Mouse (Mus musculus) embryonic facial prominence, embryonic 14.5 days (tissue): ENCODE results near the gene Zfp503. TPM values are rescaled to one million over a fixed set of nuclear protein-coding genes. Genes with fewer than 3 reads are reported as not detected.
A peak's percentile ranks its signal among the peaks of the same experiment; 100 is the strongest.

ENCODE experiments used
- ATAC-seq: fragments of 200-750 bp; cut with Nextera tagmentation; 2 replicates; pipeline ENCODE4 v1.8.0; 2017; ENCODE audit warnings: low read depth, moderate number of reproducible peaks, moderate TSS enrichment
- DNase-seq: peaks from one replicate; pipeline ENCODE4 v3.0.0-alpha.2; 2015; ENCODE audit warnings: low spot score
- H3K27ac ChIP-seq: fragments of 300-500 bp; sonication (generic); replicated peaks from 2 replicates; pipeline ENCODE4 v1.5.1; 2014; ENCODE audit warnings: low read depth, mild to moderate bottlenecking, low read length, moderate library complexity
- H3K27me3 ChIP-seq: fragments of 300-500 bp; sonication (generic); replicated peaks from 2 replicates; pipeline ENCODE4 v1.6.1; 2014; ENCODE audit warnings: low read length; ENCODE audit not compliant: control insufficient read depth, insufficient read depth
- H3K36me3 ChIP-seq: fragments of 300-500 bp; sonication (generic); 2 replicates; pipeline ENCODE4 v1.6.1; 2014; ENCODE audit warnings: low read length, mixed read lengths; ENCODE audit not compliant: control insufficient read depth, insufficient read depth
- H3K4me1 ChIP-seq: fragments of 300-500 bp; sonication (generic); 2 replicates; pipeline ENCODE4 v1.6.1; 2014; ENCODE audit warnings: antibody characterized with exemption, low read length; ENCODE audit not compliant: control insufficient read depth, insufficient read depth
- H3K4me2 ChIP-seq: fragments of 300-500 bp; sonication (generic); 2 replicates; pipeline ENCODE4 v1.6.1; 2014; ENCODE audit warnings: low read depth, mild to moderate bottlenecking, low read length, moderate library complexity, mixed read lengths
- H3K4me3 ChIP-seq: fragments of 300-500 bp; sonication (generic); 2 replicates; pipeline ENCODE4 v1.5.1; 2014; ENCODE audit warnings: low read depth, mild to moderate bottlenecking, low read length
- H3K9ac ChIP-seq: fragments of 300-500 bp; sonication (generic); 2 replicates; pipeline ENCODE4 v1.6.1; 2014; ENCODE audit warnings: low read depth, mild to moderate bottlenecking, low read length, moderate library complexity, mixed read lengths
- H3K9me3 ChIP-seq: fragments of 300-500 bp; sonication (generic); 2 replicates; pipeline ENCODE4 v1.6.1; 2016; ENCODE audit warnings: low read length; ENCODE audit not compliant: control insufficient read depth
- WGBS: fragments of 180-500 bp; shearing (Covaris S2); extraction: QIAGEN DNeasy Blood & Tissue Kit; methylation state at CpG from one replicate; pipeline ENCODE4 v1.1.7; 2014; 5-methylcytosine and 5-hydroxymethylcytosine counted together
- polyA plus RNA-seq: library from polyadenylated mRNA; unstranded; fragments of >200 nt; fragmentation: Nextera tagmentation; extraction: Ambion mirVana; gene quantifications from 2 replicates; pipeline ENCODE4 v1.2.1, GENCODE M21; 2014

The Zfp503 gene
- polyA plus RNA-seq, 1 experiment from 2014 or later = 10.6 TPM

GRCm38 (mm10) chr14:21984757-21985425 is 4.5 kb downstream of the Zfp503 start:
- WGBS = 5% methylated on average over 42 of the region's 49 CpGs
- Histone ChIP-seq H3K9me3 (no peaks in the 10 kb centered on the region), H3K4me2 (peak overlapping the region; percentile 81), H3K9ac (peak overlapping the region; percentile 96), H3K4me1 (peaks cover 13% of the 10 kb centered on the region; the same call in 1 of the 2 replicates), H3K36me3 (peaks cover 35% of the 10 kb centered on the region), H3K27ac (peak overlapping the region; percentile 98), H3K4me3 (peak overlapping the region; percentile 84), H3K27me3 (peaks cover 3% of the 10 kb centered on the region; the same call in 1 of the 2 replicates)
- ATAC-seq (no peak), DNase-seq (no peak)

GRCm38 (mm10) chr14:21983950-21984730 is 5.3 kb downstream of the Zfp503 start:
- no peak for ATAC-seq
- H3K9me3 ChIP-seq = no peaks in the 10 kb centered on the region
- peaks cover 3% of the 10 kb centered on the region; the same call in 1 of the 2 replicates for H3K27me3 ChIP-seq
- H3K4me3 ChIP-seq = peak overlapping the region; percentile 84
- peak overlapping the region; percentile 81 for H3K4me2 ChIP-seq
- WGBS = 10% methylated on average over 18 of the region's 18 CpGs
- H3K4me1 ChIP-seq = peaks cover 13% of the 10 kb centered on the region; the same call in 1 of the 2 replicates
- peak overlapping the region; percentile 96 for H3K9ac ChIP-seq
- H3K36me3 ChIP-seq = peaks cover 35% of the 10 kb centered on the region
- no peak for DNase-seq
- peak overlapping the region; percentile 98 for H3K27ac ChIP-seq

GRCm38 (mm10) chr14:21983311-21983949 is 6.0 kb downstream of the Zfp503 start:
- H3K9me3 ChIP-seq = no peaks in the 10 kb centered on the region
- H3K4me3 ChIP-seq = peak overlapping the region; percentile 84
- 3% methylated on average over 20 of the region's 22 CpGs for WGBS
- H3K36me3 ChIP-seq = peaks cover 35% of the 10 kb centered on the region
- peak; percentile 64 for DNase-seq
- H3K9ac ChIP-seq = peak overlapping the region; percentile 69
- peaks cover 13% of the 10 kb centered on the region; the same call in 1 of the 2 replicates for H3K4me1 ChIP-seq
- H3K27me3 ChIP-seq = peaks cover 3% of the 10 kb centered on the region; the same call in 1 of the 2 replicates
- peak overlapping the region; percentile 81 for H3K4me2 ChIP-seq
- peak overlapping the region; percentile 86 for H3K27ac ChIP-seq
- no peak for ATAC-seq

- Histone ChIP-seq H3K27me3 (peaks cover 3% of the 10 kb centered on the region; the same call in 1 of the 2 replicates), H3K36me3 (peaks cover 35% of the 10 kb centered on the region), H3K4me2 (peak overlapping the region; percentile 81), H3K27ac (peak overlapping the region; percentile 86), H3K4me3 (peak overlapping the region; percentile 84), H3K9ac (peak overlapping the region; percentile 69), H3K9me3 (no peaks in the 10 kb centered on the region), H3K4me1 (peaks cover 13% of the 10 kb centered on the region; the same call in 1 of the 2 replicates)
- ATAC-seq (no peak), DNase-seq (peak; percentile 60)
- WGBS = 6% methylated on average over 36 of the region's 38 CpGs
These were observed 6.7 kb downstream of the Zfp503 start for GRCm38 (mm10) chr14:21982592-21983310.

GRCm38 (mm10) chr14:21982096-21982591 is 7.3 kb downstream of the Zfp503 start:
- DNase-seq (peak; percentile 33), ATAC-seq (no peak)
- H3K9me3 ChIP-seq = no peaks in the 10 kb centered on the region
- peak overlapping the region; percentile 84 for H3K4me3 ChIP-seq
- H3K27me3 ChIP-seq = peaks cover 3% of the 10 kb centered on the region; the same call in 1 of the 2 replicates
- peaks cover 35% of the 10 kb centered on the region for H3K36me3 ChIP-seq
- peak overlapping the region; percentile 81 for H3K4me2 ChIP-seq
- H3K4me1 ChIP-seq = peaks cover 13% of the 10 kb centered on the region; the same call in 1 of the 2 replicates
- H3K9ac ChIP-seq = peak overlapping the region; percentile 69
- 19% methylated on average over 14 of the region's 14 CpGs for WGBS
- peak overlapping the region; percentile 86 for H3K27ac ChIP-seq

GRCm38 (mm10) chr14:21981462-21981861 is 7.9 kb downstream of the Zfp503 start:
- H3K9ac ChIP-seq = peak overlapping the region; percentile 54; the same call in 1 of the 2 replicates
- 2% methylated on average over 13 of the region's 22 CpGs for WGBS

GRCm38 (mm10) chr14:21968978-21969377 is 20.4 kb downstream of the Zfp503 start:
- no peak overlapping the region for H3K4me2 ChIP-seq
- 18% methylated on average over 4 of the region's 4 CpGs for WGBS
- no peaks in the 10 kb centered on the region for H3K27me3 ChIP-seq
- H3K9ac ChIP-seq = no peak overlapping the region
- H3K9me3 ChIP-seq = no peaks in the 10 kb centered on the region
- no peaks in the 10 kb centered on the region for H3K4me1 ChIP-seq
- ATAC-seq (peak; percentile 74), DNase-seq (peak; percentile 78)
- H3K36me3 ChIP-seq = no peaks in the 10 kb centered on the region
- no peak overlapping the region for H3K4me3 ChIP-seq
- no peak overlapping the region for H3K27ac ChIP-seq

More at GRCm38 (mm10) chr14:21981462-21981861, 7.9 kb downstream of the Zfp503 start:
- no peaks in the 10 kb centered on the region; the same call in 1 of the 2 replicates for H3K9me3 ChIP-seq
- H3K4me2 ChIP-seq = peak overlapping the region; percentile 81
- H3K27ac ChIP-seq = peak overlapping the region; percentile 86; the same call in 1 of the 2 replicates
- H3K36me3 ChIP-seq = peaks cover 34% of the 10 kb centered on the region
- H3K27me3 ChIP-seq = peaks cover 3% of the 10 kb centered on the region; the same call in 1 of the 2 replicates
- DNase-seq = peak; percentile 93
- peaks cover 13% of the 10 kb centered on the region; the same call in 1 of the 2 replicates for H3K4me1 ChIP-seq
- H3K4me3 ChIP-seq = peak overlapping the region; percentile 84
- ATAC-seq = peak; percentile 85
